13 mouse cellular contexts compared by ENCODE assay signal in genomic region chr16:31167934-31168333, GRCm38 (mm10).
"Had no signal": no experiment of that assay in that cellular context is flagged by ENCODE, and none has a peak within 500 bp of the region (broad histone marks: within the 10 kb centered on the region; RNA-seq: fewer than 3 reads in every experiment).

No protein-coding gene starts in this region.

- H3K4me2 ChIP-seq: limb, embryonic 12.5 days; midbrain, embryonic 15.5 days; neural tube, embryonic 12.5 days had no signal

- H3K27me3 ChIP-seq: limb, embryonic 12.5 days; midbrain, embryonic 15.5 days; neural tube, embryonic 12.5 days had no signal

- H3K4me3 ChIP-seq: limb, embryonic 12.5 days; midbrain, embryonic 15.5 days; neural tube, embryonic 12.5 days had no signal

- DNase-seq: kidney, adult 9 months; kidney, postnatal 36 days; layer of hippocampus, adult 9-11 months; layer of hippocampus, postnatal 36 days; lung, adult 18-20 months; lung, postnatal 36 days; right cerebral cortex, postnatal 4 days; thymus, adult 2 months; thymus, postnatal 25 days had no signal

- H3K27ac ChIP-seq: limb, embryonic 12.5 days; liver, embryonic 14.5 days; midbrain, embryonic 15.5 days; neural tube, embryonic 12.5 days had no signal

- H3K9me3 ChIP-seq: limb, embryonic 12.5 days; midbrain, embryonic 15.5 days had no signal

- H3K9ac ChIP-seq: limb, embryonic 12.5 days; liver, embryonic 14.5 days; midbrain, embryonic 15.5 days; neural tube, embryonic 12.5 days had no signal

- H3K36me3 ChIP-seq: limb, embryonic 12.5 days; midbrain, embryonic 15.5 days; neural tube, embryonic 12.5 days had no signal
